Mouse (Mus musculus): ENCODE data around the gene Lrp2.
"Not testable (repeated sequence)": the region's sequence is repeated elsewhere in the genome, so short reads cannot be mapped to it uniquely, and the experiment has no call there.

Lrp2 gene

DNA sequence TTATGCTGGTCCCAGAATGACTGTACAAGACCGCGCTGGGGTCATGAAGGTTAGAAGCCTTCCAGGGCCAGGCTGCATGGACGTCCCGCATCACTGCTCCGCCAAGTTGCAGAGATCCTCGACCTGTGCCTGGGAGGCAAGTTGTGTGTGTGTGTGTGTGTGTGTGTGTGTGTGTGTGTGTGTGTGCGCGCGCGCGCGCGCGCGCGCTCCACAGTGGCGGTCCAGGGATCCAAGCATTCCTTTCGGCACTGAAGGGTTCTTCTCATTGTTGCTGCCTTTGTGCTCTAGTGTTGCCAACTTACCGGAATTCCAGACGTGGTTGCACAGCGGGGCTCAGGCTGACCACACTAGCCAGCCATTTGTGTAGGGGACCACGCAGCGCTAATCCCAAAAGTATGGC, 2.0 kb upstream of the Lrp2 start:
- CTCF ChIA-PET: interaction anchor here in 1 of 4 experiments (0.6 kb wide), 1 partner anchor 153 kb away, joined by 3 read pairs; no protein-coding TSS in a partner anchor
- POLR2A ChIA-PET: interaction anchor here in 1 of 4 experiments (0.6 kb wide), 1 partner anchor 18 kb away, joined by 3 read pairs; no protein-coding TSS in a partner anchor

DNA sequence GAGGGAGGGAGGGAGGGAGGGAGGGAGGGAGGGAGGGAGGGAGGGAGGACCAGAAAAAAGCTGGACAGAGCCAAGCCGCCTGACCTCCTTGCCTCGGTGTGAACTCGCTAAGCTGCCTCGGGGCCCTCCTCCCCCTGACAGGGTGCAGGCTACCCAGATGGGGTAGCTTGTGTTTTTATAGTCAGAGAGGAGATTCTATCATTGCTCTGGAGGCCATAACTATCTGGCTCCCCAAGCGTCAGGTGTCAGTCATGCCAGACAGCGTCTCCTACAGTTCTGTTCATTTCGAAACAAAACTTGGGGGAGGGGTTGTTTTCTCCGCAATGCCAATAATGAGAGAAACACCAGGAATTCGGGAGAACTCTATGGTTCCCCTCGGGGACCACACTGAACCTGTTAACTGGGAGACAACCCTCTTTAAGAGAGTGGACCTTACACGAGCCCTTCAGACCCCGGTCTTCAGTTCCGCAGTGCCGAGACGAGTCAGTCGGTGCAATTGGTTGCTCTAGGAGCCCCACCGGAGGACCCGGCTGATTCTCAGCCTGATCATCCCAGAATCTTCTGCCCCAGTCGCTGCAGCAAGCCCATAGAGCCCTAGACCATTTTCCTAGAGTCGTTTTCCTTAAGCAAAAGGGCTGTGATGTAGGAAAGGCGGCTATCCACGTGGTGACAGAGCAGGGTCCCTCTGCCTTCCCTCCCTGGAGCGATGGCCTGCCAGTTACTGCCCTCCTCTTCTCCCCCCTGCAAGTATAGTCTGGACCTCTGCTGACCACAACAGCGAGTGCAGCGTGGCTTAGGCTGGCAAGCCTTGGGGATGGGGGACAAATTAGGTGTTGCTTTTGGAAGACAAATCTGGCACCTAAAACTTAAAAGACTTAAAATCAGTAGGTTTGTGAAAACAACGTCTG, 1.2 kb upstream of the Lrp2 start:
- ChIA-PET CTCF (interaction anchor here in 2 of 4 experiments (0.6 kb wide), 2 partner anchors 152 to 975 kb away, joined by 3 read pairs; no protein-coding TSS in a partner anchor), POLR2A (interaction anchor here in 2 of 4 experiments (0.6 to 0.9 kb wide), 3 partner anchors 12 to 23 kb away, joined by 3 to 4 read pairs (median 3); no protein-coding TSS in a partner anchor)

DNA sequence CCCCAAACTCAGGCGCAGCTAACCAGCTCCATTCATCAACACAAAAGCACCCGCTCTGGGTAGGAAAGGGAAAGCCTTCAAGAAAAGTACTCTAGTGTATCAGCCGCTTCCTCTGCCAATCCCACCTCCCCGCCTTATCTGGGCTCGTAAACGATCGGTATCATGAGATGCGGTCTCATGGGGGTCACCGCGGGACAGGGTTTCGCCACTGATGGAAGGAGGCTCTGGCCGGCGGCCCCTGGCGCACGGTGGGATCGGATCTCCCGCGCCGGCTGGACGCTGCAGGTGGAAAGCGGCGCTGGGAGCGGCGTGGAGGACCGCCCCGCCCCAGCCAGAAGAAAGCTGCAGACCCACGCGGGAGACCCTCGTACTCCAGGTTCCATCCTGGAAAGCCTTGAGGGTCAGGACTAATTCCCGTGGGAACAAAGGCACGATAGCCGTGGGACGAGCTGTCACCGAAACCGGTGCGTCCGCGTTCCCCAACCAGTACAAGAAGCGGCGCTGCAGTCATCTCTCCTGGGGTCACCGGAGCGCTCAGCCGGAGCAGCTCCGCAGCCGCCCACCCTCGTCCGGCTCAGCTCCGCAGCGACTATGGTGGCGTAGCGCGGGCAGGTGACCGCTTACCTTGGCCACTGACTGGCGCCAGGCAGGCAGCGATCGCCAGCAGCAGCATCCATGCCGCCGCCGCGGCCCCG, 527 bp downstream of the Lrp2 start:
- ChIA-PET CTCF (interaction anchor here in 1 of 4 experiments (0.6 kb wide), 1 partner anchor 32 kb away, joined by 5 read pairs; no protein-coding TSS in a partner anchor), POLR2A (interaction anchor here in 2 of 4 experiments (0.5 to 1.6 kb wide), 5 partner anchors 9 to 1754 kb away, joined by 3 to 4 read pairs (median 3); no protein-coding TSS in a partner anchor)

DNA sequence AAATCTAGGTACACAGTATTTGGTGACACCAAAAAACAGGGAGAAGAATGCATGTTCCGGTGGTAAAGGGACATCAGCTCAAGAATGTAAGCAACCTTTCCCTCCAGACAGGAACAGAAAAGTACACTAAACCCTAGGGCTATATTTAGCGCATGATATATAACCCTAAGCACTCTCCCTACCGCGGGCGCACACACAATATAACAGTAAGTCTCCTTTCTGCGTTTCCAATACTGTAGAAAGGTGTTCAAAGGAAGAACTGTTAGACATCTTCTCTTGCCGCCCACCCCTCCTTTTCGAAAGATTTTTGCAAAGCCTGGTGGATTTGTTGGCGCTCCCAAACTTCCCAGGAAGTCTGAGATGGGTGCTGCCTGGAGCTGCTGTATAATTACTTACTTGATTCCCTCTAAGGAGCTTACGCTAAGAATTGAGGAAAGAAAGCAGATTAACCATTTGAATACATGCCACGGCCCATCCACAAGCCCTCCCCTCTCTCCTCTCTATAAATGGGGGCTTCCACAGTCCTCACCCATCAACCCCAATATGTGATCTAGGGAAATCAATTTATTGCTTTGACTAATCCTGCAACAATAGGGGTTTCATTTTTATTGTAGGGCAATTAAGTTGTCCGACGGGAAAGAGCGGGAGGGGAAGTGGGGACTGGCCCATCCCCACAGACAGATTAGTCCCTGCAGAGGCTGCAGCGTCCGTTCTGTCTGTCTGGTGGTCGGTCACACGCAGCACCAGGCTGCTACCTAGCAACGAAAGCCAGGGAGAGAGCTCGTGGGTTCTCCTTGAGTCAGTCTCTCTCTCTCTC, 1.5 kb downstream of the Lrp2 start:
- CTCF ChIA-PET: interaction anchor here in 1 of 4 experiments (0.5 kb wide), 1 partner anchor 45 kb away, joined by 3 read pairs; no protein-coding TSS in a partner anchor

DNA sequence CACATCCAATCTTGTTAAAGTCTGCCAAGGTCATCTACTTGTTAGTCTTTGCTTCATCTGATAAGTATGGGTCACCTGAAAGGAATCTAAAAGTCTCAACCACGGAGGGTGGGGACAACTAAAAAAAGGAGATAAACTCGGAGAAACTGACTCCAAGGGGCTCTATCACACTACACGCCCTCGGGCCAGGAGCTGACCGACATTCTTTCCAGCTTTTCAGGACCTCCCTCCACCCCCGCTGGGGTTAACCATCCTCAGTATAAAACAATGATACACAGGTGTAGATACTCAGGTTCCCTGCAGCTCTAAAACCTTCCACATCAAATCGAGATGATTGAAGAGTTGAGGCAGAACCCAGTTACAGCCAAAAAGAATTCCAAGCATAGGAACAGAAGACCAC, 3.0 kb downstream of the Lrp2 start:
- CTCF ChIA-PET: no interaction called here
- POLR2A ChIA-PET: no interaction called here

More for the DNA sequence above, 1.5 kb downstream of the Lrp2 start:
- POLR2A ChIA-PET: interaction anchor here in 2 of 4 experiments (0.6 to 1.6 kb wide), 5 partner anchors 8 to 979 kb away, joined by 3 to 4 read pairs (median 3); no protein-coding TSS in a partner anchor

DNA sequence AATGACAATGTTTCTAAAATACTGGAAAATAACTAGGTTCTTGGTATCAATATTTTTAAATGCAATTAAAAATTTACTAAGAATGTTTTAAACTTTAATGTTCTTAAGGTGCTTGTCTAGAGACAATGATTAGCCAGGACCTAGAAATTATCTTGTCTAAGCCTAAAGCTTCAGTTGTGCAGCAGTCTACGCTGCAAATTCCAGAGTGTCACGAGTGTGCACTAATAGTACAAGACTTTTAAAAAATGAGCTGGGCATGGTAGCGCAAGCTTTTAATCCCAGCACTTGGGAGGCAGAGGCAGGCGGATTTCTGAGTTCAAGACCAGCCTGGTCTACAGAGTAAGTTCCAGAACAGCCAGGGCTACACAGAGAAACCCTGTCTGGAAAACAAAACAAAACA, 3.8 kb downstream of the Lrp2 start:
- POLR2A ChIA-PET: interaction anchor here in 1 of 4 experiments (0.9 kb wide), 1 partner anchor 12 kb away, joined by 3 read pairs; no protein-coding TSS in a partner anchor
- CTCF ChIA-PET: not testable (repeated sequence)

DNA sequence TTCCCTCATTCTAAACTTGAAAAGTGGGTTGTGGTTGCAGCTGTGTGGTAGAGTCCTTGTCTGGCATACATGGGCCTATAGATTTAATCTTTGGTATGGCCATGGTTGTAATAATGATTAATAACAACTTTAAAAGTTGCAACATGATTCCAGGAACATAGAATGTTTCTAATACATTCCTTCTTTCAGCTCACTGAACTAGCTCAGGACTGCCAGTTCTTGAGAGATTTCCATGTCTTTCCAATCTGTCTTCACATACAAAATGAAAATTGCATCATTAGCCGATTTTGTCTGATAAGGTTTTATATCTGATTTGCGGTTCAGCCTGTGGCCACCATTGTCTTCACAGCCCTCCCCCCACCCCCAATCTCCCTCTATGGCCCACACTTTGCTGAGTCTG, 5.8 kb downstream of the Lrp2 start:
- POLR2A ChIA-PET: no interaction called here

DNA sequence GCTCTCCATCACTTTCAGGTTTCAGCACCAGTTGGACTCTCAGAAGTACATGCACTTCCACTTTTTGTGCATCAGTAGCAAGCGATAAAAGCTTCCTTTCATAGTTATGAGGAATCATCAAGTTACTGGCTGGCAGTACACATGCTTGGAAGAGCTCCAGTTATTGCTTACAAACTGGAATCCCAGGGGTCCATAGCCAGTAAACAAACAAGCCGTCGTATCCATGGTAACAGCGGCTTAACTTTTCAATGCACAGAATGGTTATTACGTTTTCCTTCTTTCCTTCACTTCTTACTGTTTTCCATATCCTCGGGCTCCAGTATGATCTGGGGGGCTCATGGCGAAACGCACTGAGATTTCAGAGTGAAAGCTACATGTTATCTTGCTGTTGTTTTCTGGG, 7.7 kb downstream of the Lrp2 start:
- ChIA-PET POLR2A (interaction anchor here in 1 of 4 experiments (0.5 kb wide), 1 partner anchor 9 kb away, joined by 7 read pairs; no protein-coding TSS in a partner anchor), CTCF (no interaction called here)

More for the DNA sequence above, 5.8 kb downstream of the Lrp2 start:
- CTCF ChIA-PET: no interaction called here

DNA sequence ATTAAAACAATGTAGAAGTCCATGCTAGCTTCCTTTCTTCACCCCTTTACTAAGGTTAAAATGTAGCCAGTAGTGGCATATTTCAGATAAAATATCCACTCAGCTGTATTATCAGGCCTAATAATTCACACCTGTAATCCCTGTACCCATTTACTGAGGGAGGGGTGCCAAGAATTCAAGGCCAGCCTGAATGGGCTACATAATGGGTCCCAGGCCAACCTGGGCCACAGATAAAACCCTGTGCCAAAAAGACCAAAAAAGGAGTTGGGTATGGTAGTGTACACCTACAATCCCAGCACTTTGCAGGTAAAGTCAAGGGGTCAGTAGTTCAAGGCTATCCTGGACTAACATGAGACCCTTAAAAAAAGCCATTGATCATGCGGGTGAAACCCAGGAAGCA, 9.3 kb downstream of the Lrp2 start:
- ChIA-PET CTCF (no interaction called here), POLR2A (interaction anchor here in 2 of 4 experiments (0.9 to 1.3 kb wide), 2 partner anchors 8 to 9 kb away, joined by 4 read pairs; partner anchors contain the start of gene Lrp2 (in 1 of the 2))

DNA sequence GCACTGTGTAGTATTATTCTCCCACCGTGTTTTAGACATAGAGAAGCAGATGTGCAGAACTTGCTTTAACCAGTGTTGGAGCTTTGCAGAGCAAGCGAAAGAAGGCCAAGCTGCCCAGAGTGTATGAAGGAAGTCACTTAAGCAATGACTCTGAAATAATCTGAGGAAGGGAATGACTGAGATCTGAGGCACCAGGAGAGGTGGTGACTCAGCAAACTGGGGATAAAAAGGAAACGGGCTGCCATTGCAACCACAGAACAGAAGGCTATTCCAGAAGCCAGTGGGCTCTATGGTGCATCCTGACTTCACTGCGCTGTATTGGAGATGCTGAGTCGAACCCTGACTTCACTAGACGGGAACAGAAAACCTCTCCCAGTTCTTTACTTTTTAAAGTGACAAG, 10.9 kb downstream of the Lrp2 start:
- CTCF ChIA-PET: interaction anchor here in 1 of 4 experiments (0.6 kb wide), 1 partner anchor 1046 kb away, joined by 9 read pairs; no protein-coding TSS in a partner anchor
- POLR2A ChIA-PET: interaction anchor here in 1 of 4 experiments (0.6 kb wide), 1 partner anchor 24 kb away, joined by 4 read pairs; no protein-coding TSS in a partner anchor

DNA sequence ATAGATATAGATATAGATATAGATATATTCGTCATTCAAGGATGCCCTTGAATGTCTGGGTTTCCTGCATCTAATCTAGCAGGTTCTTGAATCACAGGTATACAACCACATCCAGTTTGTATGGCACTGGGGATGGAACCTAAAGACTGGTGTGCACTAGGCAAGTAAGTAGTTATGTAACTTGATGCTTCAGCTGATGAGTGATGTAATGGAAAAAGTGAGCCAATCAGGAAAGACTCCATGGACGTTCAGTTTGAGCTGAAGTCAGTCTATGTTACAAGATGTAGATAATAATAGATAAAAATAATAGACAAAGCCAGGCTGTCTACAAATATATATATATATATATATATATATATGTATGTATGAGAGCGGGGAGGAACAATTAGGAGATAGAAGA, 11.6 kb downstream of the Lrp2 start:
- ChIA-PET CTCF (no interaction called here), POLR2A (interaction anchor here in 1 of 4 experiments (0.6 kb wide), 1 partner anchor 25 kb away, joined by 4 read pairs; no protein-coding TSS in a partner anchor)

DNA sequence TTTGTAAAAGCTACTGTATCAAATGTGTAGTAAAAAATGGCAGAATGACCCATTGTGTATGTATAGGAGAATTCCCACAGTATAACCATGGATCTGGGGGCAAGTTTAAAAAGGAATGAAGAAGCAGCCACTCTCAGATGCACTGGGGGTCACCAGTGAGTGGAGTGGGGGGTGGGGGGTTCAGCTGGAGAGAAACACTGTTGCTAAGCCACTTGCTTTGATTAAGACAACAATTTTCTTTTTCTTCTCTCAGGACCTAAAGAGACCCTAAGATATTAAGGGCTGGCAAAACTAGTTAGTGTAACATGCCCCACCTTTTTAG, 12.2 kb downstream of the Lrp2 start:
- ChIA-PET CTCF (no interaction called here), POLR2A (no interaction called here)

DNA sequence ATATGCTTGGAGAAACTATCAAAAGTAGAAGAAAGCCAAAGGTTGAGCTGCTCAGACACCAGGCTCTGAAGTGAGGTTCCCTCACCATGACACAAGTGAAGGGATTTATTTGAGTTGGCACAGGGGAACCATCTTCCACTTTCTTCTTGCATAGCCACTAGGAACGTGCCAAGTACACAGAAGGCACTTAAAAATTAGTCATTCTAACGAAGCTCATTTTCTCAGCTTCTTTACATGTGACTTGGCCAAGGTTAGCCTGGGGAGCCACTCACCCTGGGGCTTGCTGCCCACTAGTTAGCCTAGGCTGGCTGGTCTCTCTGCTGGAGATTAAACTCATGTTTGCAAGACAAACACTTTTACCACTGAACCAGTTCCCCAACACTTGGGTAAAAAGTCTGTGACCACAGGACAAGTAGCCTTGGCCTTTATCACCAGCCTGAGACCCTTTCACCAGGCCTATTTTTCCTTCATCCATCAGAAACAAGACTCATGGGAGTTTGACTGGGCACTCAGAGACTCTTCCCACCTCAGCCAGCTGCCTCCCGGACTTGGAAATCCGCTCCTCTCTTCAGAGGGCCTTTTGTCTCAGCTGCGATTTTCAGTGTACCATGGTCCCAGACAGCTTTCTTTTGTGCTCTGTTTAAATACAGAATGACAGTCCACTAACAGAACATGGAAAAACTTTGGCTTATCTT, 12.7 kb downstream of the Lrp2 start:
- ChIA-PET CTCF (no interaction called here), POLR2A (interaction anchor here in 1 of 4 experiments (0.6 kb wide), 1 partner anchor 54 kb away, joined by 5 read pairs; no protein-coding TSS in a partner anchor)

DNA sequence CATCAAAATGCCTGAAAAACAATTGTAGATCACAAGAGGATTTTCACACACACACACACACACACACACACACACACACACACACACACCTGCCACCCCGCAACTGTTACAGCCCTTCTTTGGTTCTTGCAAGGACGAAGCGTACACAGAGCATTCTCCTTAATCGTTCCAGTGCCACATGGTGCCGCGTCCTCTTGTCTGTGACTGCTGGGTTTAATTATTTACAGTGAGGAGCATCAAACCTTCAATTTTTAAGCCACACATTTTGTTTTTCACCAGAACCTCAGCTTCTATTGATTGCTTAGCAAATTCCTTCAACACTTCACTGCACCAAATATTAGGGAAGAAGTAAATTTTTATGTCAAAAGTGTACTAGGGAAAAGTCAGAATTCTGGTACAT, 15.3 kb downstream of the Lrp2 start:
- ChIA-PET POLR2A (no interaction called here), CTCF (no interaction called here)

DNA sequence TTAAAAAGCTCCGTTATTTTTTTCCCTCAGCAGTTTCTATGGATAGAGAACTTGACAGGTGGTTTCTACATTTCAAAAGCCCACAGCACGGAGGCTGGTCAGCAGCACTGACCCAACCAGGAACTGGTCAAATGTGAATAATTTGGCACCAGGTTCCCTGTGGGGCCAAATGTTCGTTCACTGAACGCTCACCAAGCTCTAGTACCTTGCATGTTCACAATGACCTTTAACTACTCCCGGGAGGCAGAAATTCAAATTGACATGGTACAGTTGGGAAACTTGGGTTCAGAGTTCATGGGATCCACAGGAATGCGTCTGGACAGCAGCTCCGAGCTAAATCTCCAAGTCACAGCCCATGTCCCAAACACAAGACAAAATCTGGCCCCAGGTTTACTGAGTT, 19.6 kb downstream of the Lrp2 start:
- CTCF ChIA-PET: no interaction called here
- POLR2A ChIA-PET: interaction anchor here in 1 of 4 experiments (1.2 kb wide), 1 partner anchor 81 kb away, joined by 3 read pairs; the partner anchor contains the start of gene Bbs5

DNA sequence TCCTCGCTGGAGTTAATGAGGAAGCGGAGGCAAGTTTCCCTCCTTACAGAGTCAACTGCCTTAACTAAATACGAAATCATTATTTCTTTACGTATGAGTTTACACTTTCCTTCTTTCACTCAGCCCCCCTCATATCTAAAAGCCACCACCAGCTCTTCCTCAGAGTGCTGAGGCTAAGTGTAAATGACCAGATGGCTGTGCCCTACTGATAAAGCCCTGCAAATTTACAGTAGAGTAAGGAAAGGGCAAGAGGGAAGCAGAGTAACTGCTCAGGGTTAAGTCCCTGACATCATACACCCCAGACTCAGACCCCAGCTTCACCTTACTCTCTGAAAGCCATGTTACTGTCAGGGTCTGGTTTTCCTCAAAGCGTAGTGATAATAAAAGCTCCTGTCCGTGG, 22.4 kb downstream of the Lrp2 start:
- POLR2A ChIA-PET: no interaction called here
- CTCF ChIA-PET: no interaction called here

DNA sequence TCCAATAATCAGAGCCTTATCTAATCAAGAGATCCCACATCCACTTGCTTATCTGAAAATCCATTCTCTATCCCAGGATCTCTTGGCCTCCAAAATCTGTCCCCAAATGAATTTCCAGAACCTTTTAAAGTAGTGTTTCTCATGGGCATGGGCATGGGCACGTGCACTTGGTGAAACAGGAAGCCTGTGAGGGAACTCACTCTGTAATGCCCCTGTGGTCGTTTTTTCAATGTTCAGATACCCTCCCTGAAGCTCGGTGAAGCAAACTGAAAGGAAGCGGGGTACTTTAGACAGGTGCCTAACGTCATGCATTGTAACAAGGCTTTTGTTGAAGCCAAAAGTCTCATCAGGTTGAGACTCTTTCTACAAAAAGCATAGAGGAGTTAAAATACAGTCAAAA, 23.1 kb downstream of the Lrp2 start:
- ChIA-PET POLR2A (no interaction called here), CTCF (no interaction called here)

DNA sequence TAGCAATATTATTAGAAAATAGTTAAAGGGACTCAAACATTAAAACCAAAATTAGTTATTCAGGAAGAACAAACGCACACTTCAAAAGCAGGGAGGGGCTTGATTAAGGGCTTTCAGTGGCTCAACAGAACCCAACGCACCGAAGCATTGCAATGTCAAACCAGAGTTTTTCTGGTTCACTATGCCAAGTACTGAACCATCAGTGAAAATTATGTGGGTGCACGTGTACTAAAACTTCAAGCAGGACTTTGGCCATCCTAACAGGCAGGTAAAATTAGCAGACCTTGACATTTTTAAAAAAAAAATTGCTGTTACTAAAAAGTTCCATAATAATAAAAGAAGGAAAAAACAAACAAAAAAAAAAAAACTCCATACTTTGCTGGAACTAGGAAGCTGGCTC, 25.6 kb downstream of the Lrp2 start:
- ChIA-PET CTCF (interaction anchor here in 1 of 4 experiments (0.6 kb wide), 1 partner anchor 732 kb away, joined by 3 read pairs; no protein-coding TSS in a partner anchor), POLR2A (no interaction called here)

Data from embryonic stem cell, embryonic (primary cell).